Mouse (Mus musculus) megakaryocyte, embryonic 14.5 days (primary cell): ENCODE measurements at regions not wholly inside any gene's neighbourhood (a gene's known extent, or its start where the extent isn't known, plus 50 kb on each side); places are given as distances from the start of the nearest gene placed in this dataset.

Experiments
- FLI1 ChIP-seq: IDR thresholded peaks from 2 replicates; pipeline ENCODE4 v1.6.1; 2012; ENCODE audit warnings: low read length, inconsistent platforms, mixed read lengths
- GATA1 ChIP-seq: IDR thresholded peaks from 3 replicates; pipeline ENCODE4 v1.6.1; 2012; ENCODE audit warnings: mixed read lengths, low read length, inconsistent platforms, borderline replicate concordance

DNA sequence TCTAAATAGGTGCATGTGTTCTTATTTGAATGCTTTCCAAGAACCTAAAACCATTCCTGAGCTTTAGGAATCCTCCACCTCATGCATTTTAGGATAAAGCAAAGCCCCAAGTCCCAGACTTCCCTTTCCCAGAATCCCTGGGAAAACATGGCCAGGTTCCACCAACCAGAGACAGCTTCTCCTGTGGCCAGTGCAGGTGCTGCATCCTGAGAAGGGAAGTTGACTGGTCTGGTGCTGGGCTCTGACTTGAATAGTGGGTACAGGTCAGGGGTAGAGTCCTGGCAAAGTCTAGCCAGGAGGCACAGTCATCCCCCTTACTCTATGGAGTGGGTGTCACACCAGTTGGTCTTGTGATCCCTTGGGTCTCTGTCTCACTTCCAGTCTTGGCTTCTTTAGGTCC, 166.6 kb upstream of the Agap1 start:
- TF ChIP-seq GATA1 (no peak), FLI1 (no peak)
